Mouse (Mus musculus) WW6 (cell line): ENCODE measurements around the gene Glt6d1.

Experiments used
- DNase-seq: peaks from one replicate; pipeline ENCODE4 v3.0.0-alpha.2; 2013; ENCODE audit warnings: low read depth, low spot score

Gene Glt6d1

DNA sequence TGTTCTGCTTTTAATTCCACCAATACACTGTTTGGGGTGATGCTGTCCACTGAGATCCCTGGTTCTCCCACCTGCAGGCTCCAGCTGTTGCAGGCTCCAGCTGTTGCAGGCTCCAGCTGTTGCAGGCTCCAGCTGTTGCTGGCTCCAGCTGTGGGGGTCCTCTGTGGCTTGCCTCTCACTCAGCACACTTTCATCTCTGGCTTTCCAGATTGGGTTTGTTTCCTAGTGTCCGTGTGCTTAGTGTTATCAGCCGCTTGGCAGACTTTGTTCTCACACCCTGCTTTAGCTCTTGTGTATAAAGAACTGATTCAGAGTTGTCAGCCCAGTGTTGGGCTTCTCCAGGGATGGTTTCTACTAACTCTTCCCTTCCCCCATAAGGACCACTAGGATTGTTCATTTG lies 18.0 kb downstream of the Glt6d1 start:
- DNase-seq = no peak

DNA sequence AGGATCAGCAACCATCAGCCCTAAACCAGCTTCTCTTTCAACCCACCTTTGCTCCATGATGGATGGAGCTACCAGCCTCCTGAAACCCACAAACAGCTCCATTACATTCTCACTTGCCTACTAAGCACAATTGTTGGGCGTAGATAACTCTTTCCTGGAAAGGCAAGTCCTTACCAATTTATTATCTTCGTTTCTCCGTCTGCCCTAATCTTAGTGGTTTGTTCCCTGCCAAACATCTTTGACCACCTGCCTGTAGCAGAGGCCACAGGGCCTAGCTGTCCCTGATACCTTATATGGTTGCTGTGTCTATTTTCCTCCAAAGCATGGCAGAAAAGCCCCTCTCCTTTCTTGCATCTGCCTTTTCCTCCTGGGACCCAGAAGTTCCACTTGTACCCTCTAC lies 26.6 kb downstream of the Glt6d1 start:
- DNase-seq = no peak

DNA sequence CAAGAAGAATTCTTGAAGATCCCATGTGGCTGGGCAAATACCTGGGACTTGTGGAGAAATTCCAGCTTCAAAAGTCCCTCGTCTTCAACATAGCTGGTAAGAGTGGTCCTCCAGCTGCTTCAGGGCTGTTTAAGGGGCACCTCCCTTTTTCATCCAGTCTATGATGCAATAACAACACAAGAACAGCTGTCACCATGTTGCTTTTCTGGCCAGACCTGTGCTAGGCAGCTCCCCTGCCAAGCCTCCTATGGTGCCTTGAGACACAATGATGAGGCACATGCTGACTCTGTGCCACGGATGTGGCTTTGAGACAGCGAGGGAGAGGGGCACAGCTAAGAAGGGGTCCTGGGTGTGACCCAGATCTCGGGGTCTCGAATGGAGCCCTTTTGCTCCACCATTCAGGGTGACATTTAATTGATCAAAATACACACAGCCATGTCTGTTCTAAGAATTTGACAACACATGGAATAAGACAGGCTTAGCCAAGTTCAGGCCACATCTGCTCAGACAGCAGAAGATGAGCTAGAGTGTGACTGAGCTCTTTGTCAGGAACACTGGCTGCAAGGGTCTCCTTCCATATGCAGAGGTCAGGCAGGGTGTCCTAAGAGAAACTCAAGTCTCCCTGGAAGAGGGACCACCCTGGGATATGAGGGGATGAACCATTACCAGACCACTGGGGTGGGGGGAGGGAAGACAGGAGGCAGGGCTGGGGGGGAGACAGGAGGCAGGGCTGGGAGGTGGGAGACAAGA lies 29.9 kb downstream of the Glt6d1 start:
- no peak for DNase-seq

DNA sequence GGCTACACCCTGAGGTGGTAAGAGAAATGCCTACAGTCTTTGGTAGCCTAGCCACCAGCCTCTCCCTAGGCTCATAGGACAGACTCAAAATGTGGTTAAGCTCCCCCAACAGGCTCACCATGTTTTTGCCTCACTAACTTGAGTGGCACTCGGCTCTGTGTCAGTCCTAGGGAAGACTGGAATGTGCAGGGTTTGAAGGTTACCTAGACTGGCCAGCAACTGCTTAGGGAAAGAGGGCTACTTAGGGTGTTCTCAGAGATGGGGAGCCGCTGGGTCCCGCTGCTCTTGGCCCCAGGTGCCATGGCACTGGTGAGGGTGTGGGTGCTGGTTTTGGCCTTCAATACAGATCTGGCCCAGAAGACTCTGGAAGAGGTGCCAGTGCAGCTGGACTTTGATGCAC lies 33.7 kb downstream of the Glt6d1 start, which contains the start of gene Gm13539:
Gm13539 (plus strand) TSS at position 301 of the 400 bp plus-strand sequence.
- no peak for DNase-seq

DNA sequence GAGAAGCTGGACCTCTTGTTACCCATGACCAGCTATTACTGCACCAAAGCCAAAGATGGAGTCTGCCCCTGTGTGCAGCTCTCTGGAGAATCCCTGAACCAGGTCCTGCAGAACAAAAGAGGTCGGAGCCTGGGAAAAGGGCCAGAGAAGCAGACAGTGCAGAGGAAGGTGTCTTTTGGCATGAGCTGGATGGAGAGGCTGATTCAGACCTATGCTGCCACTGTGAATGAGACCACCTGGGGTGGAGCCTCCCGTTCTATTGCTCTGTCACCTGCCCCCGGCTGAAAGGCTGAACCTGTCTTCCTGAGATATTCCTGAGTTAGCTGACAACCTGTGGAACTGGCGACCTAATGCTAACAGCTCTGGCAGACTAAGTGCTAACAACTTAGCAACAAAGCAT lies 34.7 kb downstream of the Glt6d1 start:
- DNase-seq = no peak

DNA sequence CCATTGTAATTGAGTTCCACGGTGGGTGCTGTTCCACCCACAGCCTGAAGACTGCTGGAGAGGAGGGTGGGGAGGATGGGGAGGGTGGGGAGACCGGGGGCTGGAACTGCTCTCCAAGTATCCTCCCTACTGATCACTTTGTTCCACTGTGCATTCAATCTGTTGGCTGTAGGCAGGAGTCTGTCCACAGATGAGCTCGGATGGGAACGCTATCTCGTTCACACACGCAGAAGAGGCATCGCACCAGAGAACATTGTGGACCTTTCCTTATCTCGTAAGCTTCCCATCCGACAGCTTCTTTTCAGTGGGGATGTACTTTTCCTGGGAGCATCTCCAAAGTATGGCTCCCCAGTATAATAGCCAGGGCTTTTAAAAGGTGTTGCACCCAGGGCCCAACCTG lies 36.6 kb downstream of the Glt6d1 start:
- no peak for DNase-seq

DNA sequence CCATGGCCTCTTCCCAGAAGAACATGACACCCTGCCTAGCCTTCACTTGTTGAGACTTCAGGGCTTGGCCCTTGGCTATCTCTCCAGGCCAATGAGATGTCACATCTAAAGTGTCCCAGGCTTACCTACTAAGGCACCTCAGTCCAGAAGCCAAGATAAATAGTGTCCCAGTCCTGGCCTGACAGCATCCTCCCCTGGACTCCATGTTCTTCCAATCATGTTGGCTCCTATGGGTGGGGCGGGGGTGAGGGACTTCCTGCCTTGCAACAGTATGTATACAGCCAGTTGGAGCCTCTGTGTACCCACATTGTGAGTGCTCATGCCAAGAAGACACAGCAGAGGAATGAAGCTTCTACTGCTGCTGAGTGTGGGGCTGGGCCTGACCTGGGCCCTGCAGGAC lies 38.9 kb downstream of the Glt6d1 start, which contains the start of gene Lcn11:
Lcn11 (plus strand) TSS at position 301 of the 400 bp plus-strand sequence.
- DNase-seq = no peak

DNA sequence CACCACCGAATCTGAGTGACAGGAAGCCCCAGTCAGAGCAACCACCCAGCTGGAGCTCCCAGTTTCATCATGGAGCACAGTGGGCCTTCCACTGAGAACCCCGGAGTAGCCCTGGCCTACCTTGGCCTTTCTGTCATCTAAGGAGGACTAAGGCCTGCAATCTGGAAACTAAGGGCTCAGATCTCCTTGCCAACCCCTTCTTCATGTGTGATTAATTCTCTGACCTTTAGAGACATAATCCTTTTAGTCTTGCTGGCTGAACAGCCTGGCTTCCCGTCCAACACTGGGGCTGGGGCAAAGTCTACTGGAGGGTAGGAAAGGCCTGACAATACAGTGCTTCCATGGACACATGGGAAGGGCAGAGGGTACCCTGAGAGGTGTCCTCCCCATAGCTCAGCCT lies 39.7 kb downstream of the Glt6d1 start:
- no peak for DNase-seq

DNA sequence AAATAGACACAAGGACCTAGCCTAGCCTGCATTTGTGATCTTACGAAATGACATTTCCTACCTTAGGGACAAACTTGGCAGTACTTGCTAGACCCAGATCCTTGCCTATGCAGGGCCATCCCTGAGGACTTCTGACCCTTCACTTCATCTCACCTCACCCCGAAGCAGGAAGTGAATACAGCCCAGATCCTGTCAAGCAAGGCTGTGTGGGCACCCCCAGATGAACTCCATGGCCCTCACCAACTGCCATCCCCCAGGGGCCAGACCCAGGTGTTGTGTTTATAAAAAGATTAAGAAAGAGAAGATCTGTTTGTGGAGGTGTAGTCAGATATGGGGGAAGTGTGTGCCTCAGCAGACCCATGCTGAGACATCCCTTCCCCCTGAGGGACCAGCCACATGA lies 41.0 kb downstream of the Glt6d1 start:
- DNase-seq = no peak

DNA sequence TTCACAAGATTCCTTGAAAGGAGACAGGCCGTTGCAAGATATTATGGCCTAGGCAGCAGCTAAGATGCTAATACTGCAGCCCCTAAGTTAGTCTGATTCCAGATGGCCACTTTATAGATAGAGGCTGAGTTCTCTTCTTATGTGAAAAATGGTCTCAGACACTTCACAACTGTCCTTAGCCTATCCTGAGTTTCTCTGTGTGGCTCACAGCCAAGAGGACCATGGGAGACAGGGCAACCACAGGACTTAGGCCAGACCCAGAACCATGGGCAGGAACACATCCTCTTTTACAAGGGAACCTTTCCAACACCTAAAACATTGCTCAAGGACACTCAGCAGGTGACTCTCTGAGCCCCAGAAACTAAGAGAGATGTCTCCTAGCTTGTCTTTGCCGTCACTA lies 42.1 kb downstream of the Glt6d1 start:
- DNase-seq = no peak

DNA sequence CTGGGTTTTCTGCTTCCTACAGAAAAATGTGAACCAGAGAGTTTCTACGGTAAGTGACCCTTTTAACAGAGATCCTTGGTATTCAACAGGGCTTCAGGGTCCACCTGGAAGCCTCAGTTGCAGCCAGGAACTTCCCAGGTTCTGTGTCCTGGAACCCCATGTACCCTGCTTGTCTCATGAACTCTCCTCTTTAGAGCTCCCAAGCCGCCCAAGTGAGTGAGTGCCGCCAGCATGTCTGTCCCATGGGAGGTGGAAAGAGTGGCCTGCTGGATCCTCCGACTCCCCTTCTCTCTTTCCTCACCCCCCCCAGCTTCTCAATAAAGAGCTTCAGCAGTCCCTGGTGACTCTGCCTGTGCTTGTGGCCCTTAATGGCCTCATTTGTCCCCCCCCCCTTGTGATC lies 47.9 kb downstream of the Glt6d1 start:
- no peak for DNase-seq

DNA sequence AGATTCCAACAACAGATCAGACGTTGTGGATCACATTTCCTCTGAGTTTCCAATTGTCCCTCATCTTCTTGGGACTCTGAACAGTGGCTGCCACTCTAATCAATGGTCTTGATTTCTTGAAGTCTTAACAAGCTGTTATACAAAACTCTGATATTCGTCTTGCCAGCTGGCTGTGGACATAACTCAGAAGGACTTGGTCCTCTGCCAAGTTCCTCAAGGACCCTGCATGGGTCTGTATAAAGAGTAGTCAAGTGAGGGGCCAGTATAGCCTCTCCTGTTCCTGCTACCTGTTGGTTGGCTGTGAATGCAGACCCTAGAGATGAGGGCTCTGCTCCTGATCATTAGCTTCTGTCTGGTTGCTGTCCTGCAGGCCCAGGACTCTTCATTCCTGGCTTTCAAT lies 50.4 kb downstream of the Glt6d1 start, which contains the start of gene Lcn3:
Lcn3 (plus strand) TSS at position 301 of the 400 bp plus-strand sequence.
- DNase-seq = no peak

DNA sequence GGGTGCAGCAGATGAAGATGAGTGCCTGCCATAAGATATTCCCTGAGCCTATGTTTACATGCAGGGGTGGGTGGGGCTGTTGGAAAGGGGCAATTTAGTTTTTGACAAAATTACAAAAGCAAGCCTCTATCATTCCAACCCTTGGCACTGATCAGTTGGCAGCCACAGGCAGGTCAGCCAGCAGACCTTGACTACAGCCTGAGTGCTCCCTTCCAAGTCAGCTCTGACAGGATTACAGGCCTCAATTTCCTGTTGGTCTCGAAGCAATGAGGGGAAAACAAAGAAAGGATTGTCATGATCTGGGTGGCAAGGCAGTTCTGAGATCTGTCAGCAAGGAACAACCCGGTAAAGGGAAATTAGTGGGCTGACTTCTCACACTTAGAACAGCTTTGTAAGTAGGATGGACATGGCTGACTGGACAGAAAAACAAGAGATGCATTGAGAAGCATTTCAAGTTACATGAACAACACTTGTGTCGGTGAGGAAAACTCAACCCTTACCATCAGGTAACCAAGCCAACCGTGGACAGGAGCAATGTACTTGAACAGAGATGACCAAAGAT lies 57.5 kb downstream of the Glt6d1 start:
- DNase-seq = no peak

DNA sequence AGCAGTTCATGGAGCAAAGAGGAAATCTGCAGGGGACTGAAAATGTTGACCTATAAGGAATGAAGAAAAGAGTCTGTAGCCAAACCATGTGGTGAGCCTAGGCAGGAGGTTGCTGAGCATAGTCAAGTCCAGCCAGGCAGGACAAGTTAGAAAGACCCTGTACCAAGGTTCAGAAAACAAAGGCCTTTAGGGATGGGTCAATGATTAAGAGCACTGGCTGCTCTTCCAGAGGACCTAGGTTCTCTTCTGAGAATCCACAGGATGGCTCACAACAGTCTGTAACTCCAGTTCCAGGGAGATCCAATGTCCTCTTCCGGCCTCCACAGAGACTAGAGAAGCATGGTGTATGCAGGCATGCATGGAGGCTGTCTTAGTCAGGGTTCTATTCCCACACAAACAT lies 61.4 kb downstream of the Glt6d1 start:
- no peak for DNase-seq
